Mouse (Mus musculus) ZHBTc4 (cell line): ENCODE results near the gene Als2.

Source experiments
- DNase-seq: peaks from one replicate; pipeline ENCODE4 v3.0.0-alpha.2; 2011; ENCODE audit warnings: low read depth, low spot score

Als2 gene

DNA sequence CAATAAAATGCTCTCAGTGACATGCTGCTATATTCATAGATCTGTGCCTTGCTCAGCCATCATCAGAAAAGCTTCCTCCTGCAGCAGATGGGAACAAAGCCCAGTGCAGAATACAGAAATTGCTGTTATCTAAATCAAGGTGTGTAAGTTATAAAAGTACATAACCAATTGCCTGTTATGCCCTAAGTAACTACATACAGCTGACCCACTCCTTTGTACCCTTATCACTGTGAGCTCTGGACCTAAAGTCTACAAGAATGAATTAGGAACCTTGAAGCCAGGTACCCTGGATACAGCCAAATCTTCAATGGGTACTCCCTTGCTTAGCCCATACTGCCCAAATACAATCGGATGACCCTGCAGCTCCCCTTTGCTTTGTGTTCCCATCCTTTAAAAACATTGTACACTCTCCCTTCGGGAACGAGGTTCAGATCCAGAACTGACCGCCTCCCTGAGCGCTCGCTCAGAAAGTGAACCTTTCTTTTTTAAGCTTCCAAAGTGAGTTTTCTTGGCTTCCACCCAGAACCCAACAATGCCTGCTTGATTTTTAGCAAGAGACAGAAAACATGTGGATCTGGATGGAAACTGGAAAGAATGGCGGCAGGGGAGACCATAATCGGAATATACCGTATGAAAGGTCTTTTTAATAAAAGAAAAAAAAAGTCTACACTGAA is 70.7 kb downstream of the Als2 start:
- DNase-seq: no peak

- no peak for DNase-seq
These were observed 73.1 kb downstream of the Als2 start for GRCm38 (mm10) chr1:59163918-59164317.

- no peak for DNase-seq
These were observed 74.0 kb downstream of the Als2 start, which contains the start of gene Mpp4 for GRCm38 (mm10) chr1:59163030-59163461. Gene Mpp4 (minus strand): TSS chr1:59163389.

GRCm38 (mm10) chr1:59162309-59163024 is 74.6 kb downstream of the Als2 start:
- DNase-seq: no peak

GRCm38 (mm10) chr1:59161396-59161795 is 75.6 kb downstream of the Als2 start:
- no peak for DNase-seq

GRCm38 (mm10) chr1:59160871-59161270 is 76.2 kb downstream of the Als2 start:
- no peak for DNase-seq

DNA sequence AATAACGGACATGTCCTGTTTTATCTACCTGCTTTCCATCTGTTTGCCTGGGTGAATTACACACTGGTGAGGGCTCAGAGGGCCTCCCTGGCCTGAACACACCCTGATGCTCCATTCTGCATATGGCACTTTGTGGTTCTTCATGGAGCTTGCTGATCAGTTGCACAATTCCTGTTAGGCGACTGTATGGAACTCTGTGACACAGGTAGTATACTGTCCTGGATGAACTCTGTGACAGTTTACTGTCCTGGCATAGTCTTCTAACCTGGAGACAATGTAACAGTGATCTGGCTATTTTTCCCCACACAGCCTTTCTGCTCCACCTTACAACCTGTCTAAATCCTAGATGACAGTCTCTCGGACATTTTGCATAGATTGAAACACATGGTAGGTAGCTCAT is 77.9 kb downstream of the Als2 start:
- no peak for DNase-seq

DNA sequence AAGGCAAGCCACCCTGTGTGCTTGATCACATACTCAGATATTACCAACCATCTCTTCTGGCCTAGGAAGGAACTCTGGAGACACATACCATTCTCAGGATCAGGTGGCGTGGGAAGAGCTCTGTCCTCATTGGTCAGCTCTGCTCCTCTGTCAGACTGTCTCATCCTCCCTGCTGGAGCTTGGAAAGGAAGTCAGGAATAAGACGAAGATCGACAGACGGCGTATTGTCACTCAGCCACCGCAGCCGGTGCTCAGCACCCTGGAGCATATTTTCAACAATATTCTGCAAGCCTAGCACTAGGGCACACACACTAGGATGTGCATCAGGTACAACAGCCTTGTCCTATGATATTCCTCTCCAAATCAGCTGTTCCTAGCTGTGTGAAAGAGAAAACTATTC is 78.5 kb downstream of the Als2 start:
- DNase-seq: no peak

DNA sequence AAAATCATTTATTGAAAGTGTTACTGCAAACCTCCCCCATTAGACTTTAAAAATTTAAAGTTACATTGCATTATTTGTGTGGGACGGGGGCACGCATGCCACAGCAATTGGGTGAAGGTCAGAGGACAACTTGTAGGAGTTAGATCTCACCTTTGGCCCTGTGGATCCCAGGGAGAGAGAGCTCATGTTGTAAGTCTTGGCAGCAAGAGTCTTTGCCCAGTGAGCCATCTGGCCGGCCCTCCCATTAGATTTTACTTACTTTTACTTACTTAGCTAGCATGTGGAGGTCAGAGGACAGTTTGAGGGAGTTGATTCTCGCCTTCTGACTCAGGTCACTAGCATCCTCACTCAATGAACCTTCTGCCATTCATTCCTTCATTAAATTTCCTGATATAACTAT is 79.2 kb downstream of the Als2 start:
- no peak for DNase-seq

DNA sequence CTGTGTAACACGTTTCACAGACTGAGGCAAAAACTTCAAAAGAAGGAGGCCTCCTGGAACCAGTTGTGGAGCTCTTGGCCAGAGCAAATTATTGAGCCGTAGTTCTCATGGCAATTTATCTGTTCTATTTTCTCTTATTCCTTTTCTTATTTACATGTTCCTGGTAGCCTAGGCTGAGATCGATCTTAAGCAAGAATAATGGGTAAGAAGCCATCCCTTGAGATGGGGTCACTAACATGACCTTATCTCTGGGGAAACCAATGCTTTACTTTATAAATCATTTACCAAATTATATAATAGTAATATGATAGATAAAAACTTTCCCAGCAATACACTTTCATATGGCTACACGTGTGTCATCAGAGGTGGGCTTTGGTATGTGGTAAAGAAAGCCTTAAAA is 84.7 kb downstream of the Als2 start:
- no peak for DNase-seq

DNA sequence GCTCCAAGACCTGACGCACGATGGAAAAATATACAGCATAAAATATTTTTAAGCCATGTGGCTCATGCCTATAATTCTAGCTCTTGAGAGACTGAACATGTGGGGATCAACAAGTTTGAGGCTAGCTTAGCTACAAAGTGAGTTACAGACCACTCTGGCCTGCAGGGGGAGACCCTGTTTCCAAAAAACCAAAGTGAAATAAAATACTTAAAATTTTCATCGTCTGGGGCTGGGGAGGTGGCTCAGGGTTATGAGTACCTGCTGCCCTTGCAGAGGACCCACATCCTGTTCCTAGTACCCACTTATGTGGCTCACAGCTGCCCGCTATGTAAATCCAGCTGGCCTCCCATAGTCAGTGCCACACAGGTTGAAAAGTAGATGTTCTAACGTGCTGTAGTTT is 86.5 kb downstream of the Als2 start:
- DNase-seq: no peak

- DNase-seq: peak; percentile 63
These were observed 92.5 kb downstream of the Als2 start for GRCm38 (mm10) chr1:59144543-59144942.

DNA sequence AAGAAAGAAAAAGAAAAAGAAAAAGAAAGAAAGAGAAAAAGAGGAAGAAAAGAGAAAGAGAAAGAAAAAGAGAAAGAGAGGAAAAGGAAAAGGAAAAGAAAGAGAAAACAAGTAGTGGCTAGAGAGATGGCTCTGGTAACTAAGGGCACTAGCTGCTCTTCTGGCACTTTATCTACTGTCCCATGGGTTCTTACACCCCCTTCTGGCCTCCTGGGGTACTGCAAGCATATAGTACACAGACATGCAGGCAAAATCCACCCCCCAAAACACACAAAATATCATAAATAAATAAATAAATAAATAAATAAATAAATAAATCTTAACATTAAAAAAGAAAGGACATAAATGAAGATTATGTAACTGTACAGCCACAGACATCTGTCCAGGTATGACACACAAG is 94.2 kb downstream of the Als2 start:
- peak; percentile 76 for DNase-seq

GRCm38 (mm10) chr1:59134419-59134818 is 102.6 kb downstream of the Als2 start:
- DNase-seq: no peak

GRCm38 (mm10) chr1:59128879-59129278 is 108.2 kb downstream of the Als2 start:
- no peak for DNase-seq

GRCm38 (mm10) chr1:59125558-59125957 is 111.5 kb downstream of the Als2 start:
- no peak for DNase-seq

GRCm38 (mm10) chr1:59119720-59120457 is 117.1 kb downstream of the Als2 start, which contains the start of gene Tmem237:
Gene Tmem237 (minus strand): TSS chr1:59120408.
- DNase-seq: peak; percentile 93
